Mouse (Mus musculus) frontal cortex, postnatal 25 days (tissue): ENCODE data around the gene Gdpgp1.

Experiments
- DNase-seq, 2 experiments: peaks; one replicate each; pipeline ENCODE4 v3.0.0; 2022; ENCODE audit warnings: low spot score in 2 of 2

Gene Gdpgp1

GRCm38 (mm10) chr7:80232489-80233029 is at the start of gene Gdpgp1, which contains the start of gene Cib1:
Gene Gdpgp1, plus strand, starts transcription at chr7:80232865.
Gene Cib1, minus strand, starts transcription at chr7:80232813.
- peak; percentile 81 to 90 for DNase-seq

- DNase-seq, result no peak
Observed at GRCm38 (mm10) chr7:80183466-80183865, 49.2 kb upstream of the Gdpgp1 start.

GRCm38 (mm10) chr7:80183969-80184368 is 48.7 kb upstream of the Gdpgp1 start:
- no peak for DNase-seq

GRCm38 (mm10) chr7:80184551-80184950 is 48.1 kb upstream of the Gdpgp1 start:
- DNase-seq, result no peak

GRCm38 (mm10) chr7:80184968-80185367 is 47.7 kb upstream of the Gdpgp1 start:
- no peak for DNase-seq

- DNase-seq, result no peak
Observed at GRCm38 (mm10) chr7:80186021-80186420, 46.6 kb upstream of the Gdpgp1 start.

GRCm38 (mm10) chr7:80186531-80187296 is 46.0 kb upstream of the Gdpgp1 start, which contains the start of gene Sema4b:
Gene Sema4b, plus strand, starts transcription at chr7:80186841.
- peak; percentile 85 to 86 for DNase-seq

- DNase-seq, result no peak
Observed at GRCm38 (mm10) chr7:80187501-80187900, 45.2 kb upstream of the Gdpgp1 start.

GRCm38 (mm10) chr7:80188579-80189125 is 44.0 kb upstream of the Gdpgp1 start:
- DNase-seq, result no peak

- no peak for DNase-seq
Observed at GRCm38 (mm10) chr7:80189147-80189933, 43.3 kb upstream of the Gdpgp1 start.

- no peak for DNase-seq
Observed at GRCm38 (mm10) chr7:80191455-80191854, 41.2 kb upstream of the Gdpgp1 start.

- DNase-seq, result peak in 1 of 2 experiments; percentile 34
Observed at GRCm38 (mm10) chr7:80192226-80193061, 40.2 kb upstream of the Gdpgp1 start.

GRCm38 (mm10) chr7:80193941-80194739 is 38.5 kb upstream of the Gdpgp1 start:
- no peak for DNase-seq

- DNase-seq, result no peak
Observed at GRCm38 (mm10) chr7:80195146-80195545, 37.5 kb upstream of the Gdpgp1 start.

GRCm38 (mm10) chr7:80195576-80196263 is 36.9 kb upstream of the Gdpgp1 start:
- DNase-seq, result no peak

GRCm38 (mm10) chr7:80197371-80197770 is 35.3 kb upstream of the Gdpgp1 start:
- DNase-seq, result no peak

- peak; percentile 64 for DNase-seq
Observed at GRCm38 (mm10) chr7:80197941-80198778, 34.5 kb upstream of the Gdpgp1 start.

- DNase-seq, result no peak
Observed at GRCm38 (mm10) chr7:80198863-80199262, 33.8 kb upstream of the Gdpgp1 start.

- DNase-seq, result no peak
Observed at GRCm38 (mm10) chr7:80199286-80199685, 33.4 kb upstream of the Gdpgp1 start.
